Mouse (Mus musculus) gastrocnemius, postnatal 4 days (tissue): ENCODE results near the gene Efna4. TPM values are rescaled to one million over a fixed set of nuclear protein-coding genes. Genes with fewer than 3 reads are reported as not detected.

ENCODE experiments used
- DNase-seq, 2 experiments: peaks; one replicate each; pipeline ENCODE4 v3.0.0; 2021 to 2022; ENCODE audit warnings: low spot score in 2 of 2, mixed read lengths in 2 of 2
- total RNA-seq, 2 experiments: library from RNA; stranded (reverse); gene quantifications; 2 replicates each; pipeline ENCODE4 v1.2.3; 2021

Efna4 gene
- total RNA-seq, 2 experiments from 2014 or later = 2.6 to 2.8 TPM

DNA sequence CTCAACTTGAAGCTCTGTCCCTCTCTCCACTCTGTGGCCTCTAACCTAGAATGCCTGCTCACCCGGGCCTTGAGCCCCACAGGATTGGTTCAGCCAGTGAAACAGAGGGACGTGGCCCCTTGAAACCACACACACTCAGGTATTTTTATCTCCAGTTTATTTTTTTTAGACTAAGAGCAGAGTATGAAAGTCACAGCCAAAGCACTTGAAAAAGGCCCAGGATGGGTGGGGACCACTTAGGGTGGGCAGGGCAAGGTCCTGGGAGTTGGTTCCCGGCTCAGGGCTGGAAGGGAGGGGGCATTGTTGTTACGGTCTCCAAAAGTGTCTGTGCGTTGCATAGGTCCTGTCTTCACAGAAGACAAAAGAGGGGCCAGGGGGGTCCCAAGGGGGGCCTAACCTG, 23.5 kb downstream of the Efna4 start:
- DNase-seq = no peak

DNA sequence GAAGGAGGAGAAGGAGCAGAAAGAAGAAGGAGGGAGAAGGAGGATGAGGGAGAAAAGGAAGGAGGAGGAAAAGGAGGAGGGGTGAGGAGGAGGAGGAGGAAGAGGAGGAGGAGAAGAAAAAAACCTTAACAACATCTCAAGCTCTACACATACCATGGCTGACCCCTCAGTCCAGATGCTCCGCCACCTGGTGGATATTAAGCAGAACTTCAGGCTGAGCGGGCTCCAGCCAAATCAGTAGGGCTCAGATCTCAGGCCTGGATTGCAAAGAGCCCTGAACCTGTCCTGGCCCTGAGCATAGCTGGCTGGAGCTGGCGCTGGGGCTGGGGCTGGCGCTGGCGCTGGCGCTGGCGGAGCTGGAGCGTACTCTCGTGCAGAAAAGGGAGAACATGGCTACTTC, 29.7 kb downstream of the Efna4 start:
- no peak for DNase-seq

DNA sequence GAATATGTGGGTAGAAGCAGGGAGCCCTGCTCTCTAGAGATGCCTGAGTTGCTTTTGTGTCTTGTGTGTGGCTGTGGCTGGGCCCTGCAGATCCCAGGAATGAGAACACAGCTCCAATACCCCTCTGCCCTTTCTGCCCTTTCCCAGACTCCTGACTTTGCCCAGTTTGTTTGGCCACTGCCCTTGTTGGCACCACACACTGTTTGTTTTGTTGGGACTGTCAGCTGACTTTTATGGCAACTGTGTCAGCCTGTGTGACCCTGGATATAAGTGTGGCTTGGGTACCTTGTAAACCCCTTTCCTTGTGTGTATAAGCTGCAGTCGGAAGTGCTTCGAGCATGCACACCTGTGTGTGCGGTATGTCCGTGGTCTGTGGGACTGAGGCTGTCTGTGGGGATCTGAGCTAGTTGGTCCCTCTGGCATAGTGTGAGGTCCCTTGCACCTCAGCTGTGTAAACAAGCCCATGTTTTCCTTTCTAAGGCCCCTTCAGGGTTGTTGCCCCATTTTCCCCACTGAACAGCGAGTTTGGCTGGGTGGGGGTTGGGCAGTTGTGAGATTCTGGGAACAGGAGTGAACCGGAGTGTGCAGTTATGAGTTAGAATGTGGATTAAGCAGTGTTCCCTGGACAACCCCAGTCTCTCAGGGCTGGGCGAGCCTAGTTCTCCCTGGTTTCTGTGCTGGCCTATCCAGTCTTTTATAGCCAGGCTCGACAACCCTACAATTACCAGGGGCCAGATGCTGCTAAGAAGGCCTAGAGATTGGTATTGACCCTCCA, 32.1 kb downstream of the Efna4 start:
- no peak for DNase-seq

DNA sequence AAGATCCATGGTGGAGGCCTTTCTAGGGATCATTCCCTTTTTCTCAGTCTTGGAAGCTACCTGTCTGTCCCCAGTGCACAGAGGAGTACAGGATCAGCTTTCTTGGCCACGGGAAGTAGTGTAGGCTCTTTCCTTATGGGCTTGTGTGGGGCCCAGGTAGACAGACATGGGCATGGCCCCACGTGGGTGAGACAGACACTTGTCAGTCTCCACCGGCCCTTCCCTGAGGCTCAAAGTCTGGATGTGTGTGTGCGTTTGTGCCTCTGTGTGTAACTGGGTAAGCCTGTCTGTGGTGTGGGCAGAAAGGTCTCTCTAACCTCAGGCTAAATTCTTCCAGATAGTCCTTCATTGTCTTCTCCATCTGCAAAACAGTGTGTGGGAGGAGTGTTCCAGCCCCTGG, 32.7 kb downstream of the Efna4 start:
- DNase-seq = no peak

DNA sequence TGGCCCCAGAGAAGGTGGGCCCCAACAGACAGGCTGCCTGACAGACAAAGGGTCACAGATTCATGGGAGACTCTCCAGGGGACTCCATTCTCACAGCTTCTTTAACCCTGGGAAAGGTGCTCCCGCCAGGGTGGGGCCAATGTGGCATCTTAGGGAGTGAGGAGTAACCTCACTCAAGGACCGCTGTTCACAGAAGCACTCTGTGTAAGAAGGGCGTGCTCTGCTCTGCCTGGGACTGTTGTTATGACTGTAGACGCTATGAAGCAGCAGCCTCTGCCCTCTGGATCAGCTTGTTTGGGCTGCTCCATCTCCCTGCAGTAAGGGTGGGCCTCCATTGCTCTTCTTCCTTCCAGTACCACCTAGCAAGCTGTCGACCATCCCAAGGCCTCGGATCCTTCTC, 33.4 kb downstream of the Efna4 start:
- no peak for DNase-seq

DNA sequence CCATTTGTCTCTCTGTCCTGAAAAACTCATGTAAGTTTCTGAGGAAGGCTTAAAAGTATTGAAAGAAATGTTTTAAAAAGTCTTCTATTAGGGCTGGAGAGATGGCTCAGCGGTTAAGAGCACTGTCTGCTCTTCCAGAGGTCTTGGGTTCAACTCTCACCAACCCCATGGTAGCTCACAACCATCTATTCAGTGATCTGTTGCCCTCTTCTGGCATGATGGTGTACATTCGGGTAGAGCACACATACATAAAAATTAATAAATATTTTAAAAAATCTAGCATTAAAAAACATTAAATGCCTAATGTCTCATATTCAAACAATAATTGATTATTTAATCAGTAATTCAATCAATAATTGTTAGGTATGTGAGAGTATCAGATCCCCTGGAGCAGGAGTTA, 37.3 kb downstream of the Efna4 start:
- DNase-seq = no peak

DNA sequence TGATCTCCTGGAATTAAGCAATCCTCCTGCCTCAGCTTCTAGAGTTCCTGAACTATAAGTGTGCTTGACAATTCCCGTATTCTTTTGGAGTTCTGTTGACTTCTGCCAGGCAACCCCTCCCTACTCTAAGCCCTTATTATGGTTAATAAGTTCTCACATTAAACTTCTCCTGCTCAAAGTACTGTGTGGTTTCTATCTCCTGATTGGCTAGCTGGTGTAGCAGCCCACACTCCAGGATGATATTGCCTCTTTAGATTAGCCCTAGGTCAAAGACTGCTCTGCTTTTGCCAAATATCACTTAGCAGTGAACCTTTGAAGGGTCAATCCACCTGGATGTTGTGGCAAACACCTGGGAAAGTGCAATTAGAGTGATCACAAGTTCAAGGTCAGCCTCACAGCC, 37.8 kb downstream of the Efna4 start:
- no peak for DNase-seq

DNA sequence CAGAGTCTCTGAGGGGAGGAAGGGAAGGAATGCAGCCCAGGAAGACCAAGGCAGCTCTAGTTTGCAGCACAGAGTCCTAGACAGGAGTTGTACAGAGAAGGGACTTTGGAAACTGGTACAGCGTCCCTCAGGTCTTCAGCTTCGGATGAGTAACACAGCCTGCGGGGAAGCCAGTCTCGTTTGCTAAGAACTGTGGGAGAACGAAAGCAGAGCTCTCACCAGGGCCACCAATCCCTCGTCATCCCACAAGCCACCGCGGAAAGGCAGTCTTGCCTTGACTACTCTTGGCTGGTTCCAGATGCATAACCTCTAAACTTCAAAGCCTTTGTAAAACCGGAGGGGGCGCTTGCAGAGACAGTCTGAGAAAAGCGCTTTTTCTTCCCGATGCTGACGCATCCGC, 38.3 kb downstream of the Efna4 start:
- DNase-seq = no peak

DNA sequence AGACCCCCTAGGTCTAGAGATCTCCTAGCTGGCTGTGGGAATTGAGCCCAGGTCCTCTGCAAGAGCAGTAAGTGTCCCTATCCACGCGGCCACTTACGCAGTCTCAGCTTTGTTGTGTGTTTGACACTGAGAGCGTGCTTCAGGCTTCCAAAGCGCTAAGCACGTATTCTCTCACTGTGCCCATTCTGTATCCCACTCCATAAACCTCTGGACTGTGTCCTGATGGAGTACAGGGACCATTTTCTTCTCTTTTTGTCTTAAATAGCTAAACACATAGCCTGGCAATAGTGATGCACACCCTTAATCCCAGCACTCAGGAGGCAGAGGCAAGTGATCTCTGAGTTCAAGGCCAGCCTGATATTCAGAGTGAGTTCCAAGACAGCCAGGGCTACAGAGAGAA, 38.9 kb downstream of the Efna4 start:
- no peak for DNase-seq

DNA sequence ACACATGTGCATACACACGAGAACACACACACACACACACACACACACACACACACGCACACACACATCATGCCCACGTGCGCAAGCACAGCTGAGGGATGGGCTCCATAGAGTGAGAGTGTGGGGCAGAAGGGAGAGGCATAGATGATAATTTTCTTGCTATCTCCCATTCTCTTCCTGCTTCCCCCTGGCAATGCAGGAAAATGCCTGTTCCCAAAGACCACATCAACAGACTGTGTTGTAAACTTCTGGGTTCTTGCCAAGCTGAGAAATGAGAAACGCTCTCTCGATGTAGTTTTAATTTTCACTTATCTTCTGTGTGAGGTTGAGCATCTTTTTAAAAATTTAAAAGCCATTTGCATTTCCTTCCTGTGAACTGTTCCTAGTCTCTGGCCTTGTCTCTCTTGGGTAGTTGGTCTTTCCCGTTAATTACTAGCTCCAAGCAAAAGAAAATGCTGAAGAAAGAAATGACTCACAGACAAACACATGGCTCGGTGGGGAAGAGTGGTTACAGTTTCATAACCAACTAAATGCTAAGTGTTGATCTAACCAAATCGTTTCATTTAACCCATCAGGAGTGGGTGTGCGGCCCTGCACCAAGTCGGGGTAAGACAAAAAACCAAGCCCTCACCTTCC, 40.9 kb downstream of the Efna4 start:
- no peak for DNase-seq

DNA sequence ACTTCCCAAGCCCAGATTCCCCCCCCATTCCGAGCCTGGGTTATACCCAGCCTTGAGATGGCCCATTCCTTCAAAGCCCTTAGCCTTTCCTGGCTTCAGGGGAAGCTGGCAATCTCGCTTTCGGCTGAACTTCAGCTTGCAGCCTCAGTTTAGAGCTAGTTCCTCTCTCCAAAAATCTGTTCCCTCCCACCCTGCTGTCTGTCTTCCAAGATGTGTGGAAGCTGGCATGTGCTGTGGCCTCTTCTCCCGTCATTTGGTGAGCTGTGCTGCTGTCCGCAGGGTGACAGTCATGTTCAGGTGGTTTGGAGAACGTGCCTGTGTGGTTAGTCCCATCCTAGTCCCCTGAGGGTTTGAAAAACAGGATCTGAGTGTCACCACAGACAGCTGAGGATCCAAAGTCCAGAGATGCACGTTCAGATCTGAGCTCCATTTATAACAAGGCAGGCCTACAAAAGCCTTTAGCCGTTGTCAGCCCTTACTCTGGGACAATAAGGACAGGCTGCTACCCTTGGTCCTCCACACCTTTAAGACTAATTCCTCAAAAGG, 42.1 kb downstream of the Efna4 start:
- DNase-seq = no peak

DNA sequence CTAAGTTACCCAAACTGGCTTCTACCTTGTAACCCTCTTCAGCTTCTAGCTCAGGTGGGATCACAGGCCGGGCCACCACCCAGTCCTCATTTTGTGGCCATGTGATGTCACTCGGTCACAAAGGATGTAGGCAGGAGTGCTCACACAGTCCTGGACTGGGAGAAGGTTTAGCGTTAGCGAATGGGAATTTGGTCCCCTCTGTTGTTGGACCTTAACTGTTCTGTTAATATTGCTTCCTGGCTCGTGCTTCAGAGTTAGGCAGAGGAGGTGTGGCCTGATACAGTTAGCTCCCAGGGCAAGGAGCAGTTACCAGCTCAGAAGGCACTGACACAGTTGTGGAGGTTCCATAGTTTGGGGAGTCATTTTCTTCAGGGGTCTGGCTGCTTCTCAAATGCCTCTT, 43.6 kb downstream of the Efna4 start:
- DNase-seq = no peak

DNA sequence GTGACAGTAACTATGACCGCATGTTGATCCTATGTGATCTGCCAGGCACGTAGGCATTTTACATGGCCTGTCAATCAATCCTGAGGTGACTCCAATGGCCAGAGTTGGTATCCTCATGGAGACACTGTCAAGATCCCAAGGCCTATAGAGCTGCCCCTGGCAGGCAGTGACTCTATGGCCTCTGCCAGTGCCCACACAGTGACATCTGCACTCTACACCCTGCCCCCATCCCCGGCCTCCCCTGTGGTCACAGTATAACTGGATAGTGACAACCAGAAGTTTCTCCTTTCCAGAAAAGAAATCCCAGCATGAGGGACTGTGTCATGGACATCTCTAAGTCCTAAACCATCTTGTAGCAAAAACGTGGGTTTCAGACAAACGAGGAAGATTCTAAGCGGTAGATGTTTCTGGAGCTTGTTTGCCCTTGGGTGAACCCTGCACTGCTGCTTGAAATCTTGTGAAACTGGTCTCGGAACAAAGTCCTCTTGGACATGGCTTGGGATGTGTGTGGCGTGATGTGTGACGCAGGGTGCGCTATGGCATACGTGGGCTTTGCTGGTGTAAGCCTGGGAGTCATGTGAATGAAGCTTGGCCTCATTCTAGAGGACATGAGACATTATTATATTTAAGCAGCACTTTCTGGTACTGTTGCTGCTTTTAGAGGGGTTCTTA, 44.4 kb downstream of the Efna4 start:
- no peak for DNase-seq

DNA sequence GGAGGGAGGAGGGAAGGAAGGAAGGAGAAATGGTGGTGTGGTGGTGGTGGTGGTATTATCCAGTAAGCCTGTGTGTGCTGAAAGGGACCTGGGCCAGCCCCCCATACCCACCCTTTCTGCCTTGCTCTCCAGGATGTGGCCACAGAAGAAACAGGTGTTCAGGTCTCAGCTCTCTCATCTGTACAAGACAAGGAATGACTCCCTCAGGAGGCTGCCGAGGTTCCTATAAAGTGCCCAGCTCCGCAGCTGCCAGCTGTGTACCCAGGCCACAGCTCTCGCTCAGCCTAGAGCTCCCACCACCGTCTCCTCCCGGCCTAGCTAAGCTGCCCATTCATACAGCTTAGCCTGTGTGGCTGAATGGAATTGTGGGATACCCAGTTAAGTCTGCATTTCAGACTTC, 45.5 kb downstream of the Efna4 start:
- no peak for DNase-seq

DNA sequence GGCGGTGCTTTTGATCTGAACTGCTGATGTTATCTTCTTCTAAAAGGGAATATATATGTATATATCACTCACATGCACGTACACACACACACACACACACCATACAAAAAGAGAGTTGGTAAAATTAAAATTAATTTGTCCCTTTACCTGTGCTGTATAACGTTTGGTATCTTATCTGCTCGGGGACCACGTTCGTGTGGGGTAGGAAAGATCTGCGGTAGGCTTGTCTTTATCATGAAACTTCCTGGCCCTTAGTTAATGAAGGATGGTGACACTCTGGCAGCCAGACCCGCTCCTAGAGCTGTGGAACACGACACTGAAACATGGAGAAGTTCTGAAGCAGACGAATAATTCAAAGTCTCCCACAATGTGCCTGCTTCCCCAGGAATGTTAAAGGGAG, 46.0 kb downstream of the Efna4 start:
- no peak for DNase-seq

DNA sequence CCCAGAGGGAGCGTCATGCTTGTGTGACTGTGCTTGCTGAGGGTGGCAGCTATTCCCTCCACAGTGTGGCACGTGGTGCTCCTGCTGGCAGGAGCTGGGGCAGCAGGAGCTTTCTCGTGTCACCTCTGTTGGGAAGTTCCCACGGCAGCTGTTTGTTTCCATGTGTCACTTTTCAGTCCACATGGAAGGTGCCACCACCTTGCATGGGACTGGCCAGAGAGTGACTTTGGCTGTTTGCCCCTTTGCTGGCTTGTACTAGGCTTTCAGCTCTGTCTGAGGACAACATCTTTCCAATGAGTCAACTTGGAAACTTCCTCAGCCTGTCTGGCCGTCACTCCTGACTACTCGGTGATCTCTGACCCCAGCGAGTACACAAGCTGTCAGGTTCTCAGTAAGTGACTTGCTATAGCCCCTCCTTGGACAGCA, 49.3 kb downstream of the Efna4 start:
- DNase-seq = no peak

DNA sequence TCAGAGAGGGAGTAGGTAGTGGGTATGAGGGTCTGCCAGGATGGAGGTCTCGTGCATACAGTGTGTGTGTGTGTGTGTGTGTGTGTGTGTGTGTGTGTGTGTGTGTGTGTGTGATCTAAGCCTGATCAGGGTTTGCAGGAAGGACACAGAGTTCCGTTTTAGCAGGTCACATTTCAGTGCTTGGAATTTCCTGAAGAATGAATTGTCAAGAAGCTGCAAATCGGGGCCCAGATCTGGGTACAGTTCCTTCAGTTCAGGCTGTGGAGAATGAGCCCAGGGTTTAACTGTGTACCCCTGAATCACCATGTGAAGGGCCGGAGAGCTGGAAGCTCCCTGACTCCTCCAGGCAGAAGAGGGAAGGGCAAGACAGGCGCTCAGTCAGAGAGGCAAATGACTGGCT, 50.5 kb downstream of the Efna4 start:
- DNase-seq = no peak

DNA sequence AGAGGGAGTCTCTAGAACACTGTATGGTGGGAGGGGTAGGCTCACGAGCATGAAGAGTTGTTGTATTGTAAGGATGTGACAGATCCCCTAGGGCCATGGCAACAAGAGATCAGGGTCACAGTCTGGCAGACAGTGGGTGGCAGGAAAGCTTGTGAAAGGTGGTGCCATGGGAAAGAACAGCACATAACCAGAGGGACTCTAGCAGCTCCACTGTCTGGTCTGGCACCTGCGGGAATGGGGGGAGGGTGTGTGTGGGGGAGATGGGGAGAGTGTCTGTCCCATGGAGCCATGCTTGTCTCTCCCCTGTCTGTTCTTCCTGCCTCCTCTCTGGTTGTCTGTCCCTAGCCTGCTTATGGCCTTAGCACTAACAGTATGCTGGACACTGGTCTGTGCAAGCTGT, 52.3 kb downstream of the Efna4 start:
- no peak for DNase-seq

DNA sequence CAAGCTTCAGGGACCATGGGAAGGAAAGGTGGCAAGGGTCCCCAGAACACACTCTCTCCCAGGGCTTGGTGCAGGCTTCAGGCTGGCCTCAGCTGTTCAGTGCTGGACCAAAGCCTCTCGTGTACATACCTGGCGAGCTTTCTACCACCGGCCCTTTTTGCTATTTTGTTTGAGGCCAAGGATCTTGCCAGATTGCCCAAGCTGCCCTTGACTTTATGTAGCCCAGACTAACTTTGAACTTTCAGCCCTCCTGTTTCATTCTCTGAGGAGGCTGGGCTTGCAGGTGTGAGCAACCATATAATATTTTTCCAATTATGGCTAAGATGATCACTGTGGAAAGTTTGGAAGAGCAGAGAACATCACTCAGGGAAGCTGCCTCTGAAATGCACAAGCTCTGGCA, 53.6 kb downstream of the Efna4 start:
- no peak for DNase-seq
